Mouse (Mus musculus): ENCODE measurements around the gene Ifi202b. TPM values are rescaled to one million over a fixed set of nuclear protein-coding genes. Genes with fewer than 3 reads are reported as not detected.
"Not testable (repeated sequence)": the region's sequence is repeated elsewhere in the genome, so short reads cannot be mapped to it uniquely, and the experiment has no call there.

Ifi202b gene
- total RNA-seq, 2 experiments from 2014 or later, result not detected

DNA sequence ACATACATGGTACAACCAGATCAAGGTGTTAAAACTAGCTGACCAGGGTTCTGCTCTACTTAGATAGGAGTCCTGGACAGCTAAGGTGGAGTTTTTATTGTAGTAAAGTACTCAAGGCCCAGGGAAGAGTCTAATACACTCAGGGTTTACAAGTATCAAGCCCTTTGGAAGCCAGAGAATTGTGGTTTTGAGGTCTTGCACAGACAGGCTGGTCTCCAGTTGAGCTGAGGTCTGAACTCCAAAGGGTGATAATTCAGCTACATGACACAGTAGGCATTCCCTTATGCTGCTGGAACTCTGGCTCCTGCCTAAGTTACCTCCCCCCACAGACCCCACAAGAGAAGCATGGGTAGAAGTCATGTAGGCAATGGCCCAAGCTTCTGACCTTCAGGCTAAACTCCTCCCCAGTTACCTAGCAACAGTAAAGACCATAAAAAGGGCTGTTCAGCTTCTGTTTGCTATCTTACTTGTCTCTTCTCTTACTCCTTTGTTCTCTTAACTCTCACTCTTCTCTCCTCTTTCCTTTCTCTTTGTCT lies 69.2 kb downstream of the Ifi202b start:
- not testable (repeated sequence) for ATAC-seq (replicated peaks; ENCODE audit: low FRiP score, poor library complexity, severe bottlenecking)

Other genes starting within 250 kb of the Ifi202b start
- gene Ifi207, start 241.0 kb downstream of the Ifi202b start, total RNA-seq (2015; ENCODE audit: low replicate concordance), result 3.1 and 21.9 TPM in 2 replicates
- gene Ifi207, start 241.0 kb downstream of the Ifi202b start, total RNA-seq (2017; ENCODE audit: low replicate concordance), result 6.2 and 7.7 TPM in 2 replicates
- gene Ifi204, start 215.8 kb downstream of the Ifi202b start, total RNA-seq (2015; ENCODE audit: low replicate concordance), result 9.0 and 17.1 TPM in 2 replicates
- gene Ifi204, start 215.8 kb downstream of the Ifi202b start, total RNA-seq (2017; ENCODE audit: low replicate concordance), result 13.9 and 16.2 TPM in 2 replicates
- gene Ifi211, start 69.7 kb downstream of the Ifi202b start, total RNA-seq (2015; ENCODE audit: low replicate concordance), result 11.9 and 20.0 TPM in 2 replicates
- 9.3 and 13.3 TPM in 2 replicates for gene Ifi211, start 69.7 kb downstream of the Ifi202b start, total RNA-seq (2017; ENCODE audit: low replicate concordance)
- gene Mndal, start 40.3 kb downstream of the Ifi202b start, total RNA-seq (2015; ENCODE audit: low replicate concordance), result 35.4 and 38.7 TPM in 2 replicates
- gene Mndal, start 40.3 kb downstream of the Ifi202b start, total RNA-seq (2017; ENCODE audit: low replicate concordance), result 15.5 and 18.5 TPM in 2 replicates
- 23.4 and 29.9 TPM in 2 replicates for gene Ifi203, start 40.1 kb downstream of the Ifi202b start, total RNA-seq (2015; ENCODE audit: low replicate concordance)
- 6.6 and 13.8 TPM in 2 replicates for gene Ifi203, start 40.1 kb downstream of the Ifi202b start, total RNA-seq (2017; ENCODE audit: low replicate concordance)
- 2.3 and 3.3 TPM in 2 replicates for gene Ifi205, start 49.1 kb upstream of the Ifi202b start, total RNA-seq (2015; ENCODE audit: low replicate concordance)
- gene Ifi205, start 49.1 kb upstream of the Ifi202b start, total RNA-seq (2017; ENCODE audit: low replicate concordance), result 0.85 TPM in 1 of 2 replicates, not detected in the other
- not detected in 2 replicates for gene Olfr433, start 58.0 kb upstream of the Ifi202b start, total RNA-seq (2015; ENCODE audit: low replicate concordance)
- gene Olfr433, start 58.0 kb upstream of the Ifi202b start, total RNA-seq (2017; ENCODE audit: low replicate concordance), result not detected in 2 replicates
- gene Olfr432, start 66.5 kb upstream of the Ifi202b start, total RNA-seq (2015; ENCODE audit: low replicate concordance), result not detected in 2 replicates
- gene Olfr432, start 66.5 kb upstream of the Ifi202b start, total RNA-seq (2017; ENCODE audit: low replicate concordance), result not detected in 2 replicates
- gene Olfr430, start 83.9 kb upstream of the Ifi202b start, total RNA-seq (2015; ENCODE audit: low replicate concordance), result not detected in 2 replicates
- 0.42 TPM in 1 of 2 replicates, not detected in the other for gene Olfr430, start 83.9 kb upstream of the Ifi202b start, total RNA-seq (2017; ENCODE audit: low replicate concordance)
- not detected in 2 replicates for gene Olfr429, start 101.6 kb upstream of the Ifi202b start, total RNA-seq (2015; ENCODE audit: low replicate concordance)
- not detected in 2 replicates for gene Olfr429, start 101.6 kb upstream of the Ifi202b start, total RNA-seq (2017; ENCODE audit: low replicate concordance)
- not detected in 2 replicates for gene Olfr427, start 114.1 kb upstream of the Ifi202b start, total RNA-seq (2015; ENCODE audit: low replicate concordance)
- not detected in 2 replicates for gene Olfr427, start 114.1 kb upstream of the Ifi202b start, total RNA-seq (2017; ENCODE audit: low replicate concordance)
- gene Olfr231, start 138.4 kb upstream of the Ifi202b start, total RNA-seq (2015; ENCODE audit: low replicate concordance), result 2.1 TPM in 1 of 2 replicates, not detected in the other
- not detected in 2 replicates for gene Olfr231, start 138.4 kb upstream of the Ifi202b start, total RNA-seq (2017; ENCODE audit: low replicate concordance)
- gene Olfr424, start 148.8 kb upstream of the Ifi202b start, total RNA-seq (2015; ENCODE audit: low replicate concordance), result not detected in 2 replicates
- gene Olfr424, start 148.8 kb upstream of the Ifi202b start, total RNA-seq (2017; ENCODE audit: low replicate concordance), result not detected in 2 replicates
- 0.38 TPM in 1 of 2 replicates, not detected in the other for gene Olfr420, start 172.9 kb upstream of the Ifi202b start, total RNA-seq (2015; ENCODE audit: low replicate concordance)
- 1.8 and 2.0 TPM in 2 replicates for gene Olfr420, start 172.9 kb upstream of the Ifi202b start, total RNA-seq (2017; ENCODE audit: low replicate concordance)
- 279 and 284 TPM in 2 replicates for gene Spta1, start 190.0 kb upstream of the Ifi202b start, total RNA-seq (2015; ENCODE audit: low replicate concordance)
- gene Spta1, start 190.0 kb upstream of the Ifi202b start, total RNA-seq (2017; ENCODE audit: low replicate concordance), result 931 and 1,200 TPM in 2 replicates